In genomic region chr8:11311681-11312348, GRCm38 (mm10) we compare ENCODE assay signal across 8 mouse cellular contexts. TPM values are rescaled to one million over a fixed set of nuclear protein-coding genes. Genes with fewer than 3 reads are reported as not detected.
A peak's percentile ranks its signal among the peaks of the same experiment; 100 is the strongest.
DNase-seq lines count a peak whose midpoint lies in the region; ATAC-seq and TF ChIP-seq lines count a peak whose summit lies in the region.

No protein-coding gene starts in this region.

- H3K4me3 ChIP-seq in E14TG2a.4 (replicated peaks; ENCODE audit: low read length): peak overlapping the region; percentile 82
- peak overlapping the region; percentile 63 for H3K4me3 ChIP-seq in hindbrain, embryonic 12.5 days
- peak overlapping the region; percentile 76 for H3K4me3 ChIP-seq in limb, embryonic 12.5 days (replicated peaks)
- H3K4me3 ChIP-seq in midbrain, embryonic 16.5 days (ENCODE audit: low read depth, low read length): peak overlapping the region; percentile 67

- peaks cover 46% of the 10 kb centered on the region for H3K4me1 ChIP-seq in E14TG2a.4 (replicated peaks; ENCODE audit: low read depth, low read length)
- peaks cover 40% of the 10 kb centered on the region for H3K4me1 ChIP-seq in hindbrain, embryonic 12.5 days
- peaks cover 58% of the 10 kb centered on the region for H3K4me1 ChIP-seq in limb, embryonic 12.5 days (replicated peaks)
- H3K4me1 ChIP-seq in midbrain, embryonic 16.5 days (ENCODE audit: control insufficient read depth, insufficient read depth, low read length): peaks cover 12% of the 10 kb centered on the region; the same call in 1 of the 2 replicates

- no peaks in the 10 kb centered on the region for H3K9me3 ChIP-seq in E14TG2a.4 (ENCODE audit: low read length)
- H3K9me3 ChIP-seq in hindbrain, embryonic 12.5 days (replicated peaks): no peaks in the 10 kb centered on the region
- H3K9me3 ChIP-seq in limb, embryonic 12.5 days: no peaks in the 10 kb centered on the region
- H3K9me3 ChIP-seq in midbrain, embryonic 16.5 days (replicated peaks; ENCODE audit: control insufficient read depth, low read length, poor library complexity, severe bottlenecking): no peaks in the 10 kb centered on the region

- WGBS in hindbrain, embryonic 12.5 days: 1% methylated on average over 34 of the region's 34 CpGs
- under 1% methylated on average over 34 of the region's 34 CpGs for WGBS in limb, embryonic 12.5 days
- WGBS in midbrain, embryonic 16.5 days: 3% methylated on average over 34 of the region's 34 CpGs

- TF ChIP-seq CTCF in E14TG2a.4 (conservative IDR thresholded peaks at IDR 0.05; ENCODE audit: low read length): no peak

- ATAC-seq in hindbrain, embryonic 12.5 days (ENCODE audit: low FRiP score): 0 out of 2 replicates have a peak, but pooled peaks have one; percentile 5
- ATAC-seq in limb, embryonic 12.5 days (ENCODE audit: insufficient number of reproducible peaks, insufficient read depth, low FRiP score, low TSS enrichment, low read depth): peak; percentile 8; the same call in 1 of the 2 replicates
- peak; percentile 21; the same call in 1 of the 2 replicates for ATAC-seq in midbrain, embryonic 16.5 days

- H3K27ac ChIP-seq in hindbrain, embryonic 12.5 days: peak overlapping the region; percentile 14; the same call in 1 of the 2 replicates
- H3K27ac ChIP-seq in limb, embryonic 12.5 days: peak overlapping the region; percentile 91
- peak overlapping the region; percentile 67 for H3K27ac ChIP-seq in midbrain, embryonic 16.5 days (ENCODE audit: low read length)

- no peaks in the 10 kb centered on the region for H3K36me3 ChIP-seq in E14TG2a.4 (ENCODE audit: insufficient read depth, low read length)
- H3K36me3 ChIP-seq in hindbrain, embryonic 12.5 days: no peaks in the 10 kb centered on the region
- H3K36me3 ChIP-seq in limb, embryonic 12.5 days: peaks cover 12% of the 10 kb centered on the region; the same call in 1 of the 2 replicates
- H3K36me3 ChIP-seq in midbrain, embryonic 16.5 days (ENCODE audit: control insufficient read depth, insufficient read depth, low read length): no peaks in the 10 kb centered on the region

- peak; percentile 41 to 64 for DNase-seq in adrenal gland, postnatal 36 days
- peak; percentile 37 to 38 for DNase-seq in frontal cortex, postnatal 36 days (ENCODE audit: low spot score in 2 of 2)
- DNase-seq in urinary bladder, postnatal 4 days (ENCODE audit: low spot score in 2 of 2): peak; percentile 38 to 63
- no peak for DNase-seq in thymus, postnatal 0 days (ENCODE audit: low spot score)

- peaks cover 98% of the 10 kb centered on the region for H3K27me3 ChIP-seq in E14TG2a.4 (ENCODE audit: insufficient read depth, low read length)
- peaks cover 71% of the 10 kb centered on the region for H3K27me3 ChIP-seq in hindbrain, embryonic 12.5 days
- H3K27me3 ChIP-seq in limb, embryonic 12.5 days: peaks cover 9% of the 10 kb centered on the region
- peaks cover 29% of the 10 kb centered on the region for H3K27me3 ChIP-seq in midbrain, embryonic 16.5 days (ENCODE audit: control insufficient read depth, insufficient read depth, low read depth, low read length)

- peak overlapping the region; percentile 96 for H3K4me2 ChIP-seq in hindbrain, embryonic 12.5 days (replicated peaks)
- peak overlapping the region; percentile 91 for H3K4me2 ChIP-seq in limb, embryonic 12.5 days
- H3K4me2 ChIP-seq in midbrain, embryonic 16.5 days (ENCODE audit: low read length): peak overlapping the region; percentile 92

- H3K9ac ChIP-seq in hindbrain, embryonic 12.5 days: peak overlapping the region; percentile 57
- peak overlapping the region; percentile 88 for H3K9ac ChIP-seq in limb, embryonic 12.5 days (replicated peaks)
- peak overlapping the region; percentile 77 for H3K9ac ChIP-seq in midbrain, embryonic 16.5 days (ENCODE audit: low read depth, low read length)

RNA-seq across cellular contexts. Expression of gene Col4a2, which starts 0.8 kb away (rescaled TPM):
- 100 to 1,000 TPM; 182 to 302 TPM for total RNA-seq in adrenal gland, postnatal 36 days (2021)
- polyA plus RNA-seq in hindbrain, embryonic 12.5 days (2016; fragmentation: Nextera tagmentation; extraction: Ambion mirVana): 74.6 and 82.2 TPM in 2 replicates
- 56.3 and 63.5 TPM in 2 replicates for polyA plus RNA-seq in limb, embryonic 12.5 days (2016; fragmentation: Nextera tagmentation; extraction: Ambion mirVana)
- 33.8 and 37.8 TPM in 2 replicates for polyA plus RNA-seq in midbrain, embryonic 16.5 days (2015; fragmentation: Nextera tagmentation; extraction: Ambion mirVana)
- polyA plus RNA-seq in thymus, postnatal 0 days (2015; fragmentation: Nextera tagmentation; extraction: Ambion mirVana): 25.4 and 27.8 TPM in 2 replicates

RNA-seq across cellular contexts. Expression of gene Col4a1, which starts 0.8 kb away (rescaled TPM):
- total RNA-seq in adrenal gland, postnatal 36 days (2021): 100 to 1,000 TPM; 359 to 687 TPM
- polyA plus RNA-seq in hindbrain, embryonic 12.5 days (2016; fragmentation: Nextera tagmentation; extraction: Ambion mirVana): 157 TPM in 2 replicates
- polyA plus RNA-seq in limb, embryonic 12.5 days (2016; fragmentation: Nextera tagmentation; extraction: Ambion mirVana): 118 and 133 TPM in 2 replicates
- 73.6 and 83.1 TPM in 2 replicates for polyA plus RNA-seq in midbrain, embryonic 16.5 days (2015; fragmentation: Nextera tagmentation; extraction: Ambion mirVana)
- 56.0 and 57.0 TPM in 2 replicates for polyA plus RNA-seq in thymus, postnatal 0 days (2015; fragmentation: Nextera tagmentation; extraction: Ambion mirVana)

Comparison
In these comparisons a context has a peak if more than half of its experiments do, and no peak if none do; other contexts are left out.
1. H3K27ac ChIP-seq: peak in every context shown above with its lines; median percentile 91 in limb, embryonic 12.5 days; 67 in midbrain, embryonic 16.5 days; 14 in hindbrain, embryonic 12.5 days.